Mouse (Mus musculus): ENCODE measurements at regions not wholly inside any gene's neighbourhood (a gene's known extent, or its start where the extent isn't known, plus 50 kb on each side); places are given as distances from the start of the nearest gene placed in this dataset.
A peak's percentile ranks its signal among the peaks of the same experiment; 100 is the strongest.

DNA sequence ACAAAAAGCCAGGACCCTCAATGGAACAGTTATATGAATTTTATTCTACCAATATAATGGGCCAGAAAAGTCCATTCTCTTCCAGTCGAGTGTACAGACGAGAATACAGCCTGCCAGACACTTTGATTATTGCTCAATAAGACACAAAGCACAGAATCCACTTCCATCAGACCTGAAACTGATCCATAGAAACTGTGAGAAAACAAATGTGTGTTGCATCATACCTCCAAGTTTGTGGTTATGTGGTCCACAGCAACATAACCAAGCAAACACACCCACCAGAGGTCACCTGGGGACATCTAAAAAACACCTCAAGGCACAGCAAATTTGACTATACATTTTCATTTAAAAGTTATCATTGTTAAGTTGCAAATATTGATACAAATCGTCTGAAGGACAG is 183.2 kb downstream of the 4933412E24Rik start:
- no peak overlapping the region for H3K9ac ChIP-seq (ENCODE audit: low read depth, low read length)
- H3K4me1 ChIP-seq (ENCODE audit: control insufficient read depth, insufficient read depth, low read length), result 0 out of 2 replicates have a peak, but pooled peaks cover 1% of the 10 kb centered on the region
- H3K27ac ChIP-seq (replicated peaks; ENCODE audit: insufficient read depth, low read depth, low read length), result no peak overlapping the region
- H3K27me3 ChIP-seq (ENCODE audit: control insufficient read depth, insufficient read depth, low read length), result no peaks in the 10 kb centered on the region
- H3K36me3 ChIP-seq (ENCODE audit: control insufficient read depth, insufficient read depth, low read length), result no peaks in the 10 kb centered on the region
- peak; percentile 28 for DNase-seq (ENCODE audit: extremely low read depth, low read depth, low spot score)
- TF ChIP-seq POLR2A (IDR thresholded peaks at IDR 0.05; ENCODE audit: extremely low read depth, insufficient read depth, low read length) (no peak), CTCF (IDR thresholded peaks at IDR 0.05; ENCODE audit: low read depth, low read length) (no peak)
- H3K79me2 ChIP-seq (ENCODE audit: control insufficient read depth, insufficient read depth, low read length), result no peaks in the 10 kb centered on the region
- WGBS, result 57% methylated on average over 3 of the region's 3 CpGs
- no peak overlapping the region for H3K4me3 ChIP-seq (ENCODE audit: insufficient read depth, low read depth, low read length)

DNA sequence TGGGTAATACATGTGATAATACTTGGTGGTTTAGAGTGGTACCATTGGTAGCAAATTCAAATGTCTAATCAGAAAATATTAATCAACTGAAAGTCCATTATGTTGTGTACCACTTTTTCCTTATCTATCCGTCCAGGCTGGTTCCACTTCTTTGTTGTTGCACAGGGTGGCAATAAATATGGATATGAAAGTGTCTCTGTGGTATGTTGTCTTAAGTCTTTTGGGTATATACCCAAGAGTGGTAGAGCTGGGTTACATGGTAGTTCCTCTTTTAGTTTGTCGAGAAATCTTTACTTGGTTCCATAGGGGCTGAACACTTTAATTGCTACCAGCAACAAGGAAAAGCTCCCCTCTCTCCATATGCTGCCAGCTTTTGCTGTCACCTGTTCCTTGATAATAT is 184.9 kb downstream of the 4933412E24Rik start:
- WGBS, result 88% methylated on average over 2 of the region's 2 CpGs
- TF ChIP-seq CTCF (IDR thresholded peaks at IDR 0.05; ENCODE audit: low read depth, low read length), result no peak
- TF ChIP-seq POLR2A (IDR thresholded peaks at IDR 0.05; ENCODE audit: extremely low read depth, insufficient read depth, low read length), result no peak
- Histone ChIP-seq H3K4me1 (ENCODE audit: control insufficient read depth, insufficient read depth, low read length) (0 out of 2 replicates have a peak, but pooled peaks cover 1% of the 10 kb centered on the region), H3K9ac (ENCODE audit: low read depth, low read length) (no peak overlapping the region), H3K36me3 (ENCODE audit: control insufficient read depth, insufficient read depth, low read length) (no peaks in the 10 kb centered on the region), H3K4me3 (ENCODE audit: insufficient read depth, low read depth, low read length) (no peak overlapping the region), H3K79me2 (ENCODE audit: control insufficient read depth, insufficient read depth, low read length) (no peaks in the 10 kb centered on the region), H3K27ac (replicated peaks; ENCODE audit: insufficient read depth, low read depth, low read length) (no peak overlapping the region), H3K27me3 (ENCODE audit: control insufficient read depth, insufficient read depth, low read length) (no peaks in the 10 kb centered on the region)
- DNase-seq (ENCODE audit: extremely low read depth, low read depth, low spot score), result no peak

GRCm38 (mm10) chr15:59830553-59831462 is 185.6 kb downstream of the 4933412E24Rik start:
- H3K36me3 ChIP-seq (ENCODE audit: control insufficient read depth, insufficient read depth, low read length), result no peaks in the 10 kb centered on the region
- no peak for TF ChIP-seq CTCF (IDR thresholded peaks at IDR 0.05; ENCODE audit: low read depth, low read length)
- TF ChIP-seq POLR2A (IDR thresholded peaks at IDR 0.05; ENCODE audit: extremely low read depth, insufficient read depth, low read length), result no peak
- no peak overlapping the region for H3K4me3 ChIP-seq (ENCODE audit: insufficient read depth, low read depth, low read length)
- no peak overlapping the region for H3K9ac ChIP-seq (ENCODE audit: low read depth, low read length)
- H3K27ac ChIP-seq (replicated peaks; ENCODE audit: insufficient read depth, low read depth, low read length), result no peak overlapping the region
- peak; percentile 30 for DNase-seq (ENCODE audit: extremely low read depth, low read depth, low spot score)
- 0 out of 2 replicates have a peak, but pooled peaks cover 1% of the 10 kb centered on the region for H3K4me1 ChIP-seq (ENCODE audit: control insufficient read depth, insufficient read depth, low read length)
- H3K27me3 ChIP-seq (ENCODE audit: control insufficient read depth, insufficient read depth, low read length), result no peaks in the 10 kb centered on the region
- H3K79me2 ChIP-seq (ENCODE audit: control insufficient read depth, insufficient read depth, low read length), result no peaks in the 10 kb centered on the region
- WGBS, result 71% methylated on average over 17 of the region's 17 CpGs

DNA sequence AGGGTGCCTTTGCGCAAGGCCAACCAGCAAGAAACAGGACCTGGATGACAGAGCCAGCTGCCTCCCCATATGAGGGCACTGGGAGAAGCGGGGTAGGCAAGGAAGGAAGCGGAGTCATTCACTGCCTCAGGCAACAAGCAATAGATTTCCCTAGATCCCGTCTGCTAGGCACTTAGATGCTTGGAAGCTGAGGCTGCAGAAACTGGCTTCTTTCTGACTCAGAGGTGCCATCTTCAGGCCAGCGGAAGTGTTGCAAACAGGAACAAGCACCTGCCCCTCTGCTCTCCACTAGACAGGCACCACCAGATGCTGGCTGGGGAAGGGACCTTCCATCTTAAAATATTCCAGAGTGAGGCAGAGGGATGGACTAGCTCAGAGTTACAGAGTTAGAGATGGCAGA is 188.0 kb downstream of the 4933412E24Rik start:
- H3K4me3 ChIP-seq (ENCODE audit: insufficient read depth, low read depth, low read length), result no peak overlapping the region
- H3K36me3 ChIP-seq (ENCODE audit: control insufficient read depth, insufficient read depth, low read length), result no peaks in the 10 kb centered on the region
- peak; percentile 67 for DNase-seq (ENCODE audit: extremely low read depth, low read depth, low spot score)
- H3K27ac ChIP-seq (replicated peaks; ENCODE audit: insufficient read depth, low read depth, low read length), result no peak overlapping the region
- H3K79me2 ChIP-seq (ENCODE audit: control insufficient read depth, insufficient read depth, low read length), result no peaks in the 10 kb centered on the region
- no peaks in the 10 kb centered on the region for H3K27me3 ChIP-seq (ENCODE audit: control insufficient read depth, insufficient read depth, low read length)
- H3K4me1 ChIP-seq (ENCODE audit: control insufficient read depth, insufficient read depth, low read length), result 0 out of 2 replicates have a peak, but pooled peaks cover 1% of the 10 kb centered on the region
- no peak overlapping the region for H3K9ac ChIP-seq (ENCODE audit: low read depth, low read length)
- TF ChIP-seq POLR2A (IDR thresholded peaks at IDR 0.05; ENCODE audit: extremely low read depth, insufficient read depth, low read length) (no peak), CTCF (IDR thresholded peaks at IDR 0.05; ENCODE audit: low read depth, low read length) (peak; percentile 93)
- 20% methylated on average over 5 of the region's 5 CpGs for WGBS

DNA sequence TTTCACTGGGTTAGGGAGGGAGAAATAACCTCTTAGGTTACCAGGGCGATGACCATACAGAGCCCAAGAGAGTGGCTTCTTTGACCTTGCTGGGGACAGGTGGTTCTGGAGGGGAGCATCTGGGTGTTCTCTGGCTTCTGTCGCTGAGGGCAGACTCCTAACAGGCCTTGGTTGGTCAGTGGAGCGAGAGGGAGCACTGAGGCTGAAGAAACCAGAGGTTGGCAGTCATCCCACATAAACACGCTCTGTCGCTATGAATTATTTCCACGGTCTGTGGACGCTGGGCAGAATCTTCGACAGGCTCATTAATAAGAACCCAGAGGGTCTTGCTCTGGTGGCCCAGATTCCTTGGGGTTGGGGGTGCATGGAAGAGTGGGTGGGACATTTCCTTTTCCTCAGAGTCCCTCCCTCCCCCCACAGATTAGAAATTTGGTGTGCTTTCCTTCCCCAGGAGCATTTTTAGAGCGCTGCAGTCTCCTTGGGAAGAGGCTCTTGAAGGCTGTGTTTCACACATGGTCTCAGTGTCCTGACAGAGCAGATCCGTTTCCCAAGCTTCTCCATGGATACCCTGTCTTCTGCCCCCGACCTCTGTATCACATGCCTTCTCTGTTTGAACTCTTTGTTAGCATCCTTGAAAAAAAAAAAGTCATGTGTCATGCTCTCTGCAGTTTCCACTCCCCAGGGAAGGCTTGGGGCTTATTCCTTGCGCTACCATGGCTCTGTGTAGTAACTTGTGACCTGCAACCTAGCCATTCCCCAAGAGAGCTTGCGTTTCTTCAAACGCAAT is 190.1 kb downstream of the 4933412E24Rik start:
- Histone ChIP-seq H3K4me3 (ENCODE audit: insufficient read depth, low read depth, low read length) (no peak overlapping the region), H3K4me1 (ENCODE audit: control insufficient read depth, insufficient read depth, low read length) (0 out of 2 replicates have a peak, but pooled peaks cover 1% of the 10 kb centered on the region), H3K27me3 (ENCODE audit: control insufficient read depth, insufficient read depth, low read length) (no peaks in the 10 kb centered on the region), H3K79me2 (ENCODE audit: control insufficient read depth, insufficient read depth, low read length) (no peaks in the 10 kb centered on the region), H3K9ac (ENCODE audit: low read depth, low read length) (no peak overlapping the region), H3K36me3 (ENCODE audit: control insufficient read depth, insufficient read depth, low read length) (no peaks in the 10 kb centered on the region), H3K27ac (replicated peaks; ENCODE audit: insufficient read depth, low read depth, low read length) (no peak overlapping the region)
- 90% methylated on average over 14 of the region's 14 CpGs for WGBS
- TF ChIP-seq CTCF (IDR thresholded peaks at IDR 0.05; ENCODE audit: low read depth, low read length) (no peak), POLR2A (IDR thresholded peaks at IDR 0.05; ENCODE audit: extremely low read depth, insufficient read depth, low read length) (no peak)
- DNase-seq (ENCODE audit: extremely low read depth, low read depth, low spot score), result no peak

All from liver, adult 2 months (tissue).